Mouse (Mus musculus) lung, embryonic 14.5 days (tissue): ENCODE results near the gene Gtdc1. TPM values are rescaled to one million over a fixed set of nuclear protein-coding genes. Genes with fewer than 3 reads are reported as not detected.

ENCODE experiments used
- ATAC-seq: fragments of 200-750 bp; cut with Nextera tagmentation; 2 replicates; pipeline ENCODE4 v1.8.0; 2017; ENCODE audit warnings: mild to moderate bottlenecking, moderate TSS enrichment, moderate library complexity; ENCODE audit not compliant: insufficient read depth
- DNase-seq: peaks from one replicate; pipeline ENCODE4 v3.0.0-alpha.2; 2015
- H3K27ac ChIP-seq: fragments of 300-500 bp; sonication (generic); 2 replicates; pipeline ENCODE4 v1.5.1; 2014; ENCODE audit warnings: low read depth, mild to moderate bottlenecking, moderate library complexity
- H3K27me3 ChIP-seq: fragments of 300-500 bp; sonication (generic); 2 replicates; pipeline ENCODE4 v1.6.1; 2014; ENCODE audit warnings: low read length, control low read depth; ENCODE audit not compliant: insufficient read depth
- H3K36me3 ChIP-seq: fragments of 300-500 bp; sonication (generic); 2 replicates; pipeline ENCODE4 v1.6.1; 2014; ENCODE audit warnings: control low read depth; ENCODE audit not compliant: insufficient read depth
- H3K4me1 ChIP-seq: fragments of 300-500 bp; sonication (generic); 2 replicates; pipeline ENCODE4 v1.6.1; 2014; ENCODE audit warnings: antibody characterized with exemption, control low read depth; ENCODE audit not compliant: insufficient read depth
- H3K4me2 ChIP-seq: fragments of 300-500 bp; sonication (generic); 2 replicates; pipeline ENCODE4 v1.6.1; 2014; ENCODE audit warnings: mild to moderate bottlenecking
- H3K4me3 ChIP-seq: fragments of 300-500 bp; sonication (generic); 2 replicates; pipeline ENCODE4 v1.5.1; 2014; ENCODE audit warnings: low read depth, low read length
- H3K9ac ChIP-seq: fragments of 300-500 bp; sonication (generic); 2 replicates; pipeline ENCODE4 v1.6.1; 2014
- H3K9me3 ChIP-seq: fragments of 300-500 bp; sonication (generic); 2 replicates; pipeline ENCODE4 v1.6.1; 2016; ENCODE audit warnings: low read depth, low read length, control low read depth
- CTCF ChIP-seq: IDR thresholded peaks from 2 replicates; pipeline ENCODE4 v1.5.1; 2016; ENCODE audit warnings: antibody characterized with exemption, low read depth
- WGBS: fragments of 180-500 bp; shearing (Covaris S2); extraction: QIAGEN DNeasy Blood & Tissue Kit; methylation state at CpG from one replicate; pipeline ENCODE4 v1.1.7; 2014; 5-methylcytosine and 5-hydroxymethylcytosine counted together
- polyA plus RNA-seq: library from polyadenylated mRNA; unstranded; fragments of >200 nt; fragmentation: Nextera tagmentation; extraction: Ambion mirVana; gene quantifications from 2 replicates; pipeline ENCODE4 v1.2.1, GENCODE M21; 2014

Gtdc1 gene
- polyA plus RNA-seq, 1 experiment from 2014 or later, result 14.2 TPM

DNA sequence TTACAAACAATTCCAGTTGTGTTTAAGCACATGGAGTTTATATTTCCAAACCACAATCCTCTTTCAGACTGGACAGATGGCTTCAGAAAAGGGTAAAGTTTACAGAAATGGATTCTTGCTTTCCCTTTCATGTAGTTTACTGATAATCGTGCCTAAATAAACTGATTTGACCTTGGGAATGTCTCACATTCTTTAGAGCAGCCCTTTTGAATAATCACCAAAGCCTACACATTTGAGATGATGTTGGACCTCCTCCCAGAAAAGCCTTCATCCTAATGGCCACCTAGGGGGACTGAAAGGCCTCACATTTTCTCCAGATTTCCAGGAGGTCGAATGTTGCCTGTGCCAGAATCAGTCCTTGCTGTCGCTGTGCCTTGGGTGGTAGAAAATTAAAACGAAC lies 227.2 kb downstream of the Gtdc1 start:
- 38% methylated on average over 4 of the region's 4 CpGs for WGBS
- ATAC-seq (peak; percentile 47; the same call in 1 of the 2 replicates), DNase-seq (peak; percentile 66)
- Histone ChIP-seq H3K27ac (peak overlapping the region; percentile 26; the same call in 1 of the 2 replicates), H3K4me2 (no peak overlapping the region), H3K9me3 (no peaks in the 10 kb centered on the region), H3K9ac (no peak overlapping the region), H3K4me1 (peaks cover 3% of the 10 kb centered on the region; the same call in 1 of the 2 replicates), H3K4me3 (no peak overlapping the region), H3K36me3 (no peaks in the 10 kb centered on the region), H3K27me3 (no peaks in the 10 kb centered on the region)
- no peak for TF ChIP-seq CTCF

DNA sequence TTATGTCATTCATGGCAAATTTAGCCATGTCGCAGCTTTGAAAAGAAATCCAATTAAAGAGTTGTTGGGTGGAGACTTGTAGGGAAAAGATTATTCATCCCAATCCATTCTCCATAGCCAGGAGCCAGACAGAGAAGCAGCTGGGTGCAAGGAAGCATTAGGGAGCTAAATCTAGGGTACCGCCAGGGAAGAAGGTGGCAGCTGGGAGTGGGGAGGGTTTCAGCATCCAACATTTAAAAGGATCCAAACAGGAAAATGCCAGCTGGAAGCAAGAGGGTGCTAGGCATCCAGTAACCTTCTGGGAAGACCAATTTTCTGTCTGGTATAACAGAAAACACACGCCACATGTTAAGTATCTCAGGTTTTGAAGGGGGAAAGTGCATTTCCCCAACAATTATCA lies 231.0 kb downstream of the Gtdc1 start:
- Histone ChIP-seq H3K27me3 (no peaks in the 10 kb centered on the region), H3K4me3 (no peak overlapping the region), H3K36me3 (no peaks in the 10 kb centered on the region), H3K9ac (no peak overlapping the region), H3K4me1 (peaks cover 3% of the 10 kb centered on the region; the same call in 1 of the 2 replicates), H3K9me3 (no peaks in the 10 kb centered on the region), H3K27ac (no peak overlapping the region), H3K4me2 (no peak overlapping the region)
- WGBS, result 85% methylated on average over 3 of the region's 3 CpGs
- no peak for TF ChIP-seq CTCF
- DNase-seq (no peak), ATAC-seq (no peak)

DNA sequence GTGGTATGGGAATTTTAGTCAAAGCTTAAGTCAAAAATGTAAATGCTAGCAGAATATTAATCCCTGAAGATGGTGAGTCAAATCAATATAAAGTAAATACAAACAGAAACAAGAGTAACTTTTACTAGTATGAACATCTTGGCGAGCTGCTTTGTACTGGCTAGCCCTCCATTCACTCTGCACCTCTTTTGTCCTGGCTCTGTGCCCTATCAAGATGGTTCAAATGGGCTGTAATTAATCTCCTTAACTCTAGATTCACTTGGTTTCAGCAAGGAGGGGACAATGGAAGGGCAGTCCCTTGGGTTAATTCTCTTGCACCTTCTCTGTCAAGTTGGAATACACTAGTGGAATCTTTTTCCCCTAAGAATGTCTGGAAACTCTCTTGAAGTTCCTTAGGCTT lies 233.6 kb downstream of the Gtdc1 start:
- no peak overlapping the region for H3K4me2 ChIP-seq
- H3K27ac ChIP-seq, result no peak overlapping the region
- H3K4me3 ChIP-seq, result no peak overlapping the region
- H3K4me1 ChIP-seq, result no peaks in the 10 kb centered on the region
- ATAC-seq (no peak), DNase-seq (no peak)
- 45% methylated on average over 1 of the region's 1 CpGs for WGBS
- TF ChIP-seq CTCF, result no peak
- H3K9ac ChIP-seq, result no peak overlapping the region
- H3K9me3 ChIP-seq, result no peaks in the 10 kb centered on the region
- H3K36me3 ChIP-seq, result no peaks in the 10 kb centered on the region
- H3K27me3 ChIP-seq, result no peaks in the 10 kb centered on the region

DNA sequence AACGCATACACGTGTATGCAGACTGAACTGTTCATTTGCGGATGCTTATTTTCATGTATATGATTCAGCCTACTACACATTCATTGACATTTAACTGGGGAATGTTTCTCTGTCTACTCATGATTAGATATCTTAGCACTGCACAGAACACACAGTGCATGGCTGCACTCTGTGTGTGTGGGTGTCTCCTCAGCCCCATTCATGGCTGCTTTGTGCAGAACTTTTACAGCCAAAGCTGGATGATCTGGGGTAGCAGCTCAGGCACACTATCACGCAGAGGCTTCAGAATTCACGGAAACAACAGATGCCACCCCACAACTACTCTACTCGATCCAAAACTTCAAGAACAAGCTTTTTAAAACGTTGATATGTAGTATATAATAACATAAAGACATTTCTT lies 263.4 kb downstream of the Gtdc1 start:
- ATAC-seq (no peak), DNase-seq (no peak)
- Histone ChIP-seq H3K9ac (no peak overlapping the region), H3K9me3 (no peaks in the 10 kb centered on the region), H3K27ac (no peak overlapping the region), H3K27me3 (no peaks in the 10 kb centered on the region), H3K4me1 (peaks cover 1% of the 10 kb centered on the region; the same call in 1 of the 2 replicates), H3K4me2 (no peak overlapping the region), H3K4me3 (no peak overlapping the region), H3K36me3 (no peaks in the 10 kb centered on the region)
- 85% methylated on average over 7 of the region's 7 CpGs for WGBS
- TF ChIP-seq CTCF, result no peak

DNA sequence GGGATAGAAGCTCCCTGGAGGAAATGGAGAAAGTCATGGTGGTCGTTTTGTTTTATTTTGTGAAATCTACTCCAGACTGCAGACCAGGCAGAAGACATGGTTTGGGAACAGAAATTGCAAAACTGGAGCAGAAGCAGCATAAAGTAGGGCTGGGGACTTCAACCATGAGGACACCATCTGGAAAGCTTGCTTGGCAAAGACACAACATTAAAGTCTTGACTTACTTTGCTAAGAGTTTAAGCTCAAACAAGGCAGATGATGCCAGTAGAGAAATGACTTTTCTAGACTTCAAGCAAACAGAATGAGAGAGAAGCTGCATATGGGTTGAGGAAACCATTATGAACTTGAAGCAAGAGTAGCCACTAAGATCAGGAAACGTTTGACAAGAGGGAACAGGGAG lies 267.6 kb downstream of the Gtdc1 start:
- no peak overlapping the region for H3K4me2 ChIP-seq
- WGBS, result 59% methylated on average over 2 of the region's 2 CpGs
- H3K9ac ChIP-seq, result no peak overlapping the region
- no peaks in the 10 kb centered on the region for H3K27me3 ChIP-seq
- no peak for TF ChIP-seq CTCF
- no peak overlapping the region for H3K4me3 ChIP-seq
- H3K27ac ChIP-seq, result no peak overlapping the region
- H3K9me3 ChIP-seq, result no peaks in the 10 kb centered on the region
- peaks cover 4% of the 10 kb centered on the region; the same call in 1 of the 2 replicates for H3K4me1 ChIP-seq
- no peaks in the 10 kb centered on the region for H3K36me3 ChIP-seq
- DNase-seq (no peak), ATAC-seq (no peak)

DNA sequence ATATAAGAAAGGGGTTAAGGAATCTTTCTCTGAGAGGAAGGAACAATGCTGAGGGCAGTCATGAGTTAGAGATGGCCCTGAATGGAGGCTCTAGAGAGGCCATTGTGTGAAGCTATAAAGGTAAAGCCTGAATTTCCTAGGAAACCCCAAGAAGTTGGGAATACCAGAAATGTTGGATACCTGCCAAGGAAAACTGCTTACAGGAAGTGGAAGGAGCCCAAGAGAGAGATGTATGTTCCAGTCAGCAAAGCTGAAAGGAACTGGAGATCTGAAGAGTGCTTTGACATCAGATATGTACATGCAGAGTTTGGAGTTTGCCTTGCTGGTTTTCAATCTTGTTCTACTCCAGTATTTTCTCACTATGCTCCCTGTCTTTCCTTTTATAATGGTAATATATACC lies 268.4 kb downstream of the Gtdc1 start:
- Histone ChIP-seq H3K4me1 (peaks cover 4% of the 10 kb centered on the region; the same call in 1 of the 2 replicates), H3K9ac (no peak overlapping the region), H3K27me3 (no peaks in the 10 kb centered on the region), H3K36me3 (no peaks in the 10 kb centered on the region), H3K4me2 (no peak overlapping the region), H3K27ac (no peak overlapping the region), H3K4me3 (no peak overlapping the region), H3K9me3 (no peaks in the 10 kb centered on the region)
- no peak for TF ChIP-seq CTCF
- ATAC-seq, result no peak
- peak; percentile 77 for DNase-seq

DNA sequence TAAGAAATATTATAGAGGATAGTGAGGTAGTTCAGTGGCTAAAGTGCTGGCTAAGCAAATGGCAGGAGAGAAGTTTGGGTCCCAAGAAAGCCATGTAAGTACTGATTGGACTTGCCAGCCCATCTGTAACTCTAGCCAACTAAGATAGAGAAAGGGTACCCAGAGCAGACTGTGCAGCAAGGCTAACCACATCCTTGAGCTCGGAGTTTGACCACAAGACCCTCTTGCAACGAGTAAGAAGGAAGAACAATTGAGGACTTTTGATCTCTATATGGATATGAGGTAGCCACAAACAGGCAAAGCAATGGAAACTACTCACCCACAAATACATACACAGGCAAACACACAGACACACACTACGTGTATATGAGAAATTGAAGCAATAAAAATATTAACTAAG lies 278.9 kb downstream of the Gtdc1 start:
- H3K4me2 ChIP-seq, result no peak overlapping the region
- no peak overlapping the region for H3K27ac ChIP-seq
- no peak overlapping the region for H3K9ac ChIP-seq
- ATAC-seq (no peak), DNase-seq (no peak)
- no peaks in the 10 kb centered on the region for H3K27me3 ChIP-seq
- no peak overlapping the region for H3K4me3 ChIP-seq
- H3K36me3 ChIP-seq, result no peaks in the 10 kb centered on the region
- no peak for TF ChIP-seq CTCF
- H3K9me3 ChIP-seq, result no peaks in the 10 kb centered on the region
- no peaks in the 10 kb centered on the region for H3K4me1 ChIP-seq
- WGBS, result 85% methylated on average over 3 of the region's 3 CpGs

DNA sequence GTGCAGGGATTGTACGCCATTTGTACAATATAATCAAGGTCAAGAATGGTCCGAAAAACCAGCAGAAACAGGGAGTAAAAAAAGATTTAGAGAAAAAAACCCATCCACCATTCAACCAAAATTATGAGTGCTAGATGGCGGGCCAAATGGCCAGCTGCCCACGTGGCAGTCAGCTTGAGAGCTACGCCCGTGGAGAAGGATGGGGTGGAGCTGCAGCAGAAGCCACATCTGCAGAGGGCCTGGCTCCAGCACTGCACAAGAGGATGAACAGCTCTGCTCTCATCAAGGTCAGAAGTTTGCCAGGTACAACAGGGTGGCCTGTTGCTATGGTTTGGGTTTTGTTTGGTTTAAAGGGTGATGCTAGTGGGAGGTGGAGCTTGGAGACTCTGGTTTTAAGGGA lies 281.1 kb downstream of the Gtdc1 start:
- H3K9ac ChIP-seq, result no peak overlapping the region
- no peak overlapping the region for H3K27ac ChIP-seq
- DNase-seq (no peak), ATAC-seq (no peak)
- TF ChIP-seq CTCF, result no peak
- H3K4me3 ChIP-seq, result no peak overlapping the region
- H3K9me3 ChIP-seq, result no peaks in the 10 kb centered on the region
- no peaks in the 10 kb centered on the region for H3K36me3 ChIP-seq
- 76% methylated on average over 6 of the region's 6 CpGs for WGBS
- no peaks in the 10 kb centered on the region for H3K4me1 ChIP-seq
- no peaks in the 10 kb centered on the region for H3K27me3 ChIP-seq
- no peak overlapping the region for H3K4me2 ChIP-seq
